Mouse (Mus musculus) limb, embryonic 14.5 days (tissue): ENCODE data around the gene Cfap65. TPM values are rescaled to one million over a fixed set of nuclear protein-coding genes. Genes with fewer than 3 reads are reported as not detected.

ENCODE experiments used
- ATAC-seq: fragments of 200-750 bp; cut with Nextera tagmentation; 2 replicates; pipeline ENCODE4 v1.8.0; 2017; ENCODE audit warnings: low read depth, moderate number of reproducible peaks, moderate TSS enrichment; ENCODE audit not compliant: low FRiP score
- DNase-seq: peaks from one replicate; pipeline ENCODE4 v3.0.0-alpha.2; 2015; ENCODE audit warnings: low spot score
- H3K27ac ChIP-seq: fragments of 300-500 bp; sonication (generic); replicated peaks from 2 replicates; pipeline ENCODE4 v1.5.1; 2014; ENCODE audit warnings: low read depth, mild to moderate bottlenecking, low read length, moderate library complexity, mixed read lengths
- H3K27me3 ChIP-seq: fragments of 300-500 bp; sonication (generic); 2 replicates; pipeline ENCODE4 v1.6.1; 2014; ENCODE audit warnings: low read length, mixed read lengths; ENCODE audit not compliant: control insufficient read depth, insufficient read depth
- H3K36me3 ChIP-seq: fragments of 300-500 bp; sonication (generic); 2 replicates; pipeline ENCODE4 v1.6.1; 2014; ENCODE audit warnings: mild to moderate bottlenecking, low read length, moderate library complexity, mixed read lengths; ENCODE audit not compliant: control insufficient read depth, insufficient read depth
- H3K4me1 ChIP-seq: fragments of 300-500 bp; sonication (generic); 2 replicates; pipeline ENCODE4 v1.6.1; 2014; ENCODE audit warnings: antibody characterized with exemption, low read length, mixed read lengths; ENCODE audit not compliant: control insufficient read depth, insufficient read depth
- H3K4me2 ChIP-seq: fragments of 300-500 bp; sonication (generic); replicated peaks from 2 replicates; pipeline ENCODE4 v1.6.1; 2014; ENCODE audit warnings: low read depth, mild to moderate bottlenecking, low read length, moderate library complexity; ENCODE audit not compliant: severe bottlenecking
- H3K4me3 ChIP-seq: fragments of 300-500 bp; sonication (generic); replicated peaks from 2 replicates; pipeline ENCODE4 v1.5.1; 2014; ENCODE audit warnings: low read length
- H3K9ac ChIP-seq: fragments of 300-500 bp; sonication (generic); 2 replicates; pipeline ENCODE4 v1.6.1; 2014; ENCODE audit warnings: mild to moderate bottlenecking, low read depth, low read length, moderate library complexity; ENCODE audit not compliant: severe bottlenecking
- H3K9me3 ChIP-seq: fragments of 300-500 bp; sonication (generic); 2 replicates; pipeline ENCODE4 v1.6.1; 2016; ENCODE audit warnings: low read length; ENCODE audit not compliant: control insufficient read depth
- POLR2A ChIP-seq: fragments of 200-500 bp; IDR thresholded peaks from 2 replicates; pipeline ENCODE4 v1.8.0; 2012; ENCODE audit warnings: inconsistent platforms, mild to moderate bottlenecking, moderate library complexity, borderline replicate concordance; ENCODE audit not compliant: insufficient read depth, insufficient read length; ENCODE audit errors: extremely low read depth
- WGBS: fragments of 180-500 bp; shearing (Covaris S2); extraction: QIAGEN DNeasy Blood & Tissue Kit; methylation state at CpG from one replicate; pipeline ENCODE4 v1.1.7; 2014; 5-methylcytosine and 5-hydroxymethylcytosine counted together
- polyA plus RNA-seq, 2 experiments: library from polyadenylated mRNA; depleted of rRNA in 1 of 2; stranded (reverse) in 1 of 2; unstranded in 1 of 2; fragments of >200 nt; fragmentation: Nextera tagmentation in 1 of 2; extraction: Ambion mirVana in 1 of 2; gene quantifications; 2 replicates each; pipeline versions ENCODE4 v1.2.1 to v1.2.3; 2012 to 2014

Cfap65 gene
- polyA plus RNA-seq, 2 experiments = not detected

DNA sequence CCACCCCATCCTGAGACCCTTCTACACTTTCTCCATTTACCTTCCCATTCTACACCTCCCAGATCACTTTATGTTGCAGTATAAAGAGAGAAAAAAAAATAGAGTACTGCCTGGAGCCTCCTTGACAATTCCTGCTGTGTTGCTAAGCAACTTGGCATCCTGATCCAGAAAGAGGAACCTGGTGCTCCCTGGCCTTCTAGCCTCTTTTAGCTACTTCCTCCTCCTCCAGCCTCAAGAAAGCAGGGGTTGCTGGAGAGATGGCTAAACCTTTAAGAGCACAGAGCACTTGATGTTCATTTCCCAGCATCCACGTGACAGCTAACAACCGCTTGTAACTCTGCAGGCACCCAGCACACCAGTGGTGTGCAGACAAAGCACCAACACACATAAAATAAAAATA, 63.2 kb downstream of the Cfap65 start:
- ATAC-seq = no peak
- Histone ChIP-seq H3K27ac (no peak overlapping the region), H3K9me3 (no peaks in the 10 kb centered on the region), H3K4me1 (no peaks in the 10 kb centered on the region), H3K27me3 (0 out of 2 replicates have a peak, but pooled peaks cover 11% of the 10 kb centered on the region), H3K9ac (no peak overlapping the region), H3K4me3 (no peak overlapping the region), H3K36me3 (no peaks in the 10 kb centered on the region), H3K4me2 (no peak overlapping the region)
- no peak for TF ChIP-seq POLR2A
- DNase-seq = no peak
- 58% methylated on average over 2 of the region's 2 CpGs for WGBS

DNA sequence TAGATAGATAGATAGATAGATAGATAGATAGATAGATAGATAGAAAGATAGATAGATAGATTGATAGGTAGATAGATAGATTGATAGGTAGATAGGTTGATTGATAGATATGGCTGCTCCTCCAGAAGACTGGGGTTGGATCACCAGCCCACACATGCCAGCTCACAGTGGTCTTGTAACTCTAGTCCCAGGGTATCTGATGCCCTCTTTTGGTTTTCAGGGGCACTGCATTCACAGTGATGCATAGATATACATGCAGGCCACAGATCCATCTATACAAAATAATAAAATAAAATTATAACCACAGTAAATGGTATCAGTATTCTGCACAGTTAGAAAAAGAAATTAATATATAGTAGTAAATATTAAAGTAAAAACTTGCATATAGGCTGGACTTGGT, 73.6 kb downstream of the Cfap65 start:
- H3K27me3 ChIP-seq = peaks cover 37% of the 10 kb centered on the region
- TF ChIP-seq POLR2A = no peak

DNA sequence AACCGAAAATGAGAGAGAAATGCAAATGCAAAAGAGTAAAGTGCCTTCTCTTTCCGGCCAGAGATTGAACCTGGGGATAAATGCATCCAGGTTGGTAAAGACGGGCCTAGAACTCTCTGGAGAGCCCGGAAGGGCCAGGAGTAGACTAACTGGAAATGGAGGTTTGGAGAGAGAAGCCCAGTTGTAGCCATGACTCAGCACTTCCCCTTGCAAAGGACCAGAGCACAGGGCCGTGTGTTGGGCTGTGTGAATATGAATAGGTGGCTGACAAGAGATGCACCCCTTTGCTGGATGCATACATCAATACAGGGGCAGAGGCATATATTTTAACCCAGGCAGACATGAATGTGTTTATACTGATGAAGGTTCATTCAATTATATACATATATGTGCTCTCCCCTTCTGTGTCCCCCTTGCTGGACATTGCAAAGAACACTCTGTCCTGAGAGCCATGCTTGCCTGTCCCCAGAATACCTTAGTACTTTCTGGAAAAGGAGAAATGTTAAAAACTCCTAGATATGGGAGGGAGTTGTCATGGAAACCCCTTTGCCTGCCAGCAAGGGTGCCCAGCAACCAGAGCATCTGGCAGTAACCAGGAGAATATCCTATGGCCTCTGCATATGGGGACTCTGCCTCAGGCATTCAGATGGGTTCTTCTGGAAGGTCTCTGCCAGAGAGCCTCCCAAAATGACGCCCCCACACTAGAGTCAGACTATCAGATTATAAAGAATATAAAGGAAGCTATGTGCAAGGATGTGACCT, 76.0 kb downstream of the Cfap65 start:
- ATAC-seq (no peak), DNase-seq (no peak)
- Histone ChIP-seq H3K9ac (no peak overlapping the region), H3K9me3 (no peaks in the 10 kb centered on the region), H3K27me3 (peaks cover 57% of the 10 kb centered on the region), H3K4me3 (no peak overlapping the region), H3K36me3 (no peaks in the 10 kb centered on the region), H3K27ac (no peak overlapping the region), H3K4me1 (peaks cover 15% of the 10 kb centered on the region), H3K4me2 (no peak overlapping the region)
- TF ChIP-seq POLR2A = no peak
- 46% methylated on average over 6 of the region's 6 CpGs for WGBS

More for the DNA sequence above, 73.6 kb downstream of the Cfap65 start:
- Histone ChIP-seq H3K4me3 (no peak overlapping the region), H3K4me1 (peaks cover 6% of the 10 kb centered on the region; the same call in 1 of the 2 replicates), H3K27ac (no peak overlapping the region), H3K4me2 (no peak overlapping the region), H3K9ac (no peak overlapping the region), H3K9me3 (no peaks in the 10 kb centered on the region), H3K36me3 (no peaks in the 10 kb centered on the region)
- DNase-seq (no peak), ATAC-seq (no peak)

DNA sequence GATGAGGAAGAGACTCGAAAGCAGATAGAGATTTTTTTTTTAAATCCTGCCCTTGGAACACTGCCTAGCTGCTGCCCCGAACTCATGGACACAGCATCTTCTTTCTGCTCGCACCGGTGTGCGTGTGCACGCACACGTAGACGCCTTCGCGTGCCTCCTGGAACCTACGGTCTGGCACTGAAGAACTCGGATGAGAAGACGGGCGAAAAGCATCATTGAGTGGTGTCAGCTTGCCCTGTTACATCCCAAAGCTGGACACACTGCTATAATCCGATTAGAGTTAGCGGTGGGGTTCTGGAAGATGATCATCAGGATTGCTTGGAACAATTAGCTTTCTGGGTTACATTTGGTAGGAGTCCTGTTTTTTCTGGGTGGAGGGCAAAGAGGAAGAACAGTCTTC, 76.6 kb downstream of the Cfap65 start:
- no peaks in the 10 kb centered on the region for H3K36me3 ChIP-seq
- H3K4me3 ChIP-seq = peak overlapping the region; percentile 20; the same call in 1 of the 2 replicates
- DNase-seq (no peak), ATAC-seq (no peak)
- WGBS = 9% methylated on average over 16 of the region's 16 CpGs
- H3K9me3 ChIP-seq = no peaks in the 10 kb centered on the region
- peaks cover 15% of the 10 kb centered on the region for H3K4me1 ChIP-seq
- TF ChIP-seq POLR2A = no peak
- no peak overlapping the region for H3K9ac ChIP-seq
- peaks cover 59% of the 10 kb centered on the region for H3K27me3 ChIP-seq
- peak overlapping the region; percentile 37; the same call in 1 of the 2 replicates for H3K4me2 ChIP-seq
- no peak overlapping the region for H3K27ac ChIP-seq

DNA sequence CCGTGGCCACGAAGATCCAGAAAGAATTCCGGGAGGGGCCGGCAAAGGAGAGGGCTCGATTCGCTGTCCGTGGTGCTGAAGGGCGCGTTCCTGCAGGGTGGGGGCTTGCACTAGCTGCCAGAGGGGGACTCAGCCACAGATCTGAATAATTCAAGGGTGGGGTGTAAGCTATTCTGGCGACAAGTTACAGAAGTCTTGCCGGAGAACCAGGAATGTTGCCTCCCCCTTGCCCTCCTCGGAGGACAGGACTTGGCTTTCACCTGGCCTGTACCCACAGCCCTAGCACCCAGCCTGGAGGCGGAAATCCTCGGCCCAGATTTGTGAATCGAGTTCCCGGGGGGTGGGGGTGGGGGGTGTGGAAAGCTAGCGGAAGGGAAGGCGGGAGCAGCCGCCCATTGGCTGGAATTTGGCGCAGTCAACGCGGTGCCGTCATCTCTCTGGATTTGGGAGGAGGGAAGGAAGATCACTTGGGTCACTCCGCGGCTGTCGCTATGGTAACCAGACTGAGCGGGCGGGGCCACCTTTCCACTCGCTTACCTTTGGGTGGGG, 77.2 kb downstream of the Cfap65 start:
- Histone ChIP-seq H3K4me3 (peak overlapping the region; percentile 20), H3K36me3 (no peaks in the 10 kb centered on the region), H3K27me3 (peaks cover 62% of the 10 kb centered on the region), H3K9ac (no peak overlapping the region), H3K9me3 (no peaks in the 10 kb centered on the region), H3K4me2 (peak overlapping the region; percentile 37), H3K27ac (no peak overlapping the region), H3K4me1 (peaks cover 15% of the 10 kb centered on the region)
- DNase-seq (peak; percentile 55), ATAC-seq (peak; percentile 17; the same call in 1 of the 2 replicates)
- under 1% methylated on average over 29 of the region's 29 CpGs for WGBS
- no peak for TF ChIP-seq POLR2A
